12 mouse cellular contexts compared by ENCODE assay signal in the genomic region with DNA sequence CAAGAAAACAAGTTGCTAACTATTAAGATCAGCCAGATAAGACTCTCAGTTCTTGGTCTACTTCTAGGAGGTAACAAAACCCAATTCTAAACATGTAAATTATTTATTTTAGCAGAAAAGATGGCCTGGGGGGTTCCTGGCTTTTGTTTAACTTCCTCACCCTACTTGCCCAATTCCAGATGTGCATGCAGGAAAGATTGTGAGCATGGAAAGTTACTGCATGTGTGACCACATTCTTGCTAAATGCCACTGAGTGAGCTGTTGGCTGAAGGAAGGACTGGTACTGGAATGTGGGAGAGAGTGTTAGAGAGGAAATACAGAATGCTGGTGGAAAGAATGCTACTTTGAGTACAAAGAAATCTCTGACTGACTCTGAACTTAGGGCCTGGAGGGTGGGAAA.
"Had no signal": no experiment of that assay in that cellular context is flagged by ENCODE, and none has a peak within 500 bp of the region (broad histone marks: within the 10 kb centered on the region; RNA-seq: fewer than 3 reads in every experiment).

No protein-coding gene starts in this region.

- H3K27me3 ChIP-seq: limb, embryonic 15.5 days; liver, embryonic 12.5 days; lung, embryonic 15.5 days; midbrain, embryonic 12.5 days; neural tube, embryonic 13.5 days; stomach, embryonic 15.5 days had no signal

- H3K9me3 ChIP-seq: limb, embryonic 15.5 days; liver, embryonic 12.5 days; lung, embryonic 15.5 days; midbrain, embryonic 12.5 days; neural tube, embryonic 13.5 days; stomach, embryonic 15.5 days had no signal

- H3K4me2 ChIP-seq: limb, embryonic 15.5 days; liver, embryonic 12.5 days; lung, embryonic 15.5 days; midbrain, embryonic 12.5 days; neural tube, embryonic 13.5 days; stomach, embryonic 15.5 days had no signal

- DNase-seq: kidney, adult 2 months; kidney, postnatal 25 days; retina, postnatal 1 day; thymus, adult 2 months; thymus, postnatal 25 days had no signal

- H3K27ac ChIP-seq: limb, embryonic 15.5 days; liver, embryonic 12.5 days; lung, embryonic 15.5 days; midbrain, embryonic 12.5 days; neural tube, embryonic 13.5 days; stomach, embryonic 15.5 days had no signal

- ATAC-seq: liver, embryonic 12.5 days; midbrain, embryonic 16.5 days had no signal

- H3K9ac ChIP-seq: limb, embryonic 15.5 days; liver, embryonic 12.5 days; lung, embryonic 15.5 days; midbrain, embryonic 12.5 days; neural tube, embryonic 13.5 days; stomach, embryonic 15.5 days had no signal

- H3K36me3 ChIP-seq: limb, embryonic 15.5 days; liver, embryonic 12.5 days; lung, embryonic 15.5 days; midbrain, embryonic 12.5 days; neural tube, embryonic 13.5 days; stomach, embryonic 15.5 days had no signal

- H3K4me3 ChIP-seq: limb, embryonic 15.5 days; liver, embryonic 12.5 days; lung, embryonic 15.5 days; midbrain, embryonic 12.5 days; neural tube, embryonic 13.5 days; stomach, embryonic 15.5 days had no signal

- H3K4me1 ChIP-seq: limb, embryonic 15.5 days; liver, embryonic 12.5 days; lung, embryonic 15.5 days; midbrain, embryonic 12.5 days; neural tube, embryonic 13.5 days; stomach, embryonic 15.5 days had no signal
